Mouse (Mus musculus) CD4-positive, CD25-positive, alpha-beta regulatory T cell, adult 4 months (primary cell): ENCODE data around the gene Pkd1l3. TPM values are rescaled to one million over a fixed set of nuclear protein-coding genes. Genes with fewer than 3 reads are reported as not detected.
A peak's percentile ranks its signal among the peaks of the same experiment; 100 is the strongest.

ENCODE experiments used
- ATAC-seq: one replicate; pipeline ENCODE4 v1.8.0; 2017
- polyA plus RNA-seq, 2 experiments: library from polyadenylated mRNA; unstranded; fragments of 100-300 nt; shearing (Covaris generic); gene quantifications; one replicate each; pipeline ENCODE4 v1.2.1; 2017

Pkd1l3 gene
- polyA plus RNA-seq: under 1 TPM; 0.74 to 0.79 TPM

DNA sequence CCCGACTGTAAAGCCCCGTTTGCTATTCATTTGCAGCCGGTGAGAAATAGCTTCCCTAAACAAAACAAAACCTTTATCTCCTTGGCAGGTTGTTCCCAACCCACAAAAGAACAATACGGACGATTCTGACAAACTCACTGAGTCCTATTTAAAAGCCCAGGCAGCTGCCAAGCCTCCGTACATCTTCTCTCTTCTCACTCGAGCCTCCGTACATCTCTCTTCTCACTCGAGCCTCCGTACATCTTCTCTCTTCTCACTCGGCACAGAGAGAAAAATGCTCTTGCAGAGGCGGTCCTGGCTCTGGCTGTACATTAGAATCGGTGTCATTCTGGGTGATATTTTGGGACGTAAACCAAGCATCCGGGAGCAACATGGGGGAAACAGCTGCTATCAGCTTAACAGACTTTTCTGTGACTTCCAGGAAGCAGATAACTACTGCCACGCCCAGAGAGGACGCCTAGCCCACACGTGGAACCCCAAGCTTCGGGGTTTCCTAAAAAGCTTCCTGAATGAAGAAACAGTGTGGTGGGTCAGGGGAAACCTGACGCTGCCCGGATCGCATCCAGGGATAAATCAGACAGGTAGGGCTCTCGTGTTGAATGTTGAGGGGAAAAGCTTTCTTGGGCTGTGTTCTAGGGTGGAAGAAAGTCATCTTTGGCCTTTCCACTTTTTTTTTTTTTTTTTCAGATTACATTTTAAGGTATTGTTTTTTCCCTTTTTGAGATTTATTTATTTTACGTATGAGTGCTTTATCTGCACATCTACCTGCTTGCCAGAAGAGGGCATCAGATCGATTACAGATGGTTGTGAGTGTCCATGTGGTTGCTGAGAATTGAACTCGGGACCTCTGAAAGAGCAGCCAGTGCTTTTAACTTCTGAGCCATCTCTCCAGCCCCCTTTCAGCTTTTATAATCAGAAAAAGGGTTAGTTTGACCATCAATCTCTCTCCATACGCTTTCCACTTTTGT is at the start of gene Pkd1l3:
TSS of gene Pkd1l3 (plus strand) at position 275 of the 968 bp plus-strand sequence.
- peak; percentile 85 for ATAC-seq

DNA sequence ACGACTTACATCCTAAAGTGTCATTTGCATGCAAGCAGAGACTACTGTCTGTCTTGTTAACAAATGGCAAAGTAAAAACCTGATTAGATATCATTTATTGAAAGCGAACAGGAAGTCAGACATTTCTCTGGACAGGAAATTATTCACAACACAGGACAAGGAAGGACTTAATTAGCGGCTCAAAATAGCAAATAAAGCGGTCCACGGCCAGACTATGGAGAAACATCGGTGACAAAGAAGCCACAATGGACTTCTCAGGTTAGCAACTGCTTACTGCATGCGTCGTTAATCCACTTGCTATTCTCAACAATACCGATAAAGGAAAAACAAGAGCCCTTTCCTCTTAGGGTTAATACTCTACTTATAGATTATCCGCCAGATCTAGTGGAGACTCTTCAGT is 49.6 kb upstream of the Pkd1l3 start:
- ATAC-seq: no peak

DNA sequence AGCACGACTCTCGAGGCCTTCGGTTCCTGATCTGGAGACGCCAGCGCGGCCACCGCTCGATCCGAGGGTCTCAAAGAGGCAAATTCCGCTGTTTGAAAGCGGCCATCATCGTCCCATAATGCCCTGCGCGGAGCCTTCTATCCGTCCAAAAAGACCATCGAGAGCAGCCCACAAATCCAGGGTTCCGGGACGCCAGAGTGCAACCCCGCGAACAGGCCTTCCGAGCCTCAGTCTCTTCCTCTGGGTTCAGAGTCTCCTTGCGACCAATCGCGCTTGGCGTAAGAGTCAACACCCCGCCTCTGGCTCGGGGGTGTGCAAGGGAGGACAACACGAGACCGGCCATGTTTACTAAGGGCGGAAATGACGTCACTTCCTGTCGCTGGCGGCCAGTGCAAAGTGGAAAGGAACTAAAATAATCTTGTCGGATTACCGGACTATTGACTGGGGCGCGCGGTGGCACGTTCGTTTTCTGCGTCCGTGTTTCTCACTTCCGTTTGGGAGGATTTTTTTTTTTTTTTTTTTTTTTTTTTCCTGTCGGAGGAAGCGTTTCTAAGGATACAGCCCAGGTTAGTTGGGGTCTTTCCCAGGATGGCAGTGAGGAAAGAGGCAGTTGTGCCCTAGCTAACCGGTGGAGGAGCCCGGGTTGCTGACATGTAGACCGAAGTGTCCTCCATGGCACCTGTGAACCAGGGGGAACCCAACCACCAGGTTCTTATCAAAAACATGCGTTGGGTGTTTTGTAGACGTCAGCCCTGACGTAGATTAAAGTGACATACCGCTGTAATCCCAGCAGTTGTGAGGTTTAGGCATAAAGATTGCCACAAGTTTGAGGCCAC is 48.6 kb upstream of the Pkd1l3 start, which contains the start of the genes Dhx38 and Txnl4b:
TSS of gene Dhx38 (minus strand) at position 364 of the 836 bp plus-strand sequence.
TSS of gene Txnl4b (plus strand) at position 395 of the 836 bp plus-strand sequence.
- ATAC-seq: peak; percentile 98

DNA sequence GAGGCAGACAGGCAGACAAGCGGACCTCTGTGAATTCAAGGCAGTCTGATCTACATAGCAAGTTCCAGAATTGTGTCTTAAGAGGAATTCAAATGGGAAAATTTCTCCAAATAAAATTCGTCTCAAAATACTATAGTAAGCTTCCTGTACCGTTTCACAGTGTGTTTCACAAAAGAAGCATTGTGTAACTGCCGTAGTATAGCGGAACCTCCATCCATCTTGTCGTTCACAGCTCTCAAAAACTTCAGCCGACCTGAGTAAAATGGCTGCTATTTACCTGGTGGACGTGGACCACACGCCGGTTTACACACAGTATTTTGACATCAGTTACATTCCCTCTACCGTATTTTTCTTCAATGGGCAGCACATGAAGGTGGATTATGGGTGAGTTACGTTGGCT is 43.2 kb upstream of the Pkd1l3 start:
- no peak for ATAC-seq

DNA sequence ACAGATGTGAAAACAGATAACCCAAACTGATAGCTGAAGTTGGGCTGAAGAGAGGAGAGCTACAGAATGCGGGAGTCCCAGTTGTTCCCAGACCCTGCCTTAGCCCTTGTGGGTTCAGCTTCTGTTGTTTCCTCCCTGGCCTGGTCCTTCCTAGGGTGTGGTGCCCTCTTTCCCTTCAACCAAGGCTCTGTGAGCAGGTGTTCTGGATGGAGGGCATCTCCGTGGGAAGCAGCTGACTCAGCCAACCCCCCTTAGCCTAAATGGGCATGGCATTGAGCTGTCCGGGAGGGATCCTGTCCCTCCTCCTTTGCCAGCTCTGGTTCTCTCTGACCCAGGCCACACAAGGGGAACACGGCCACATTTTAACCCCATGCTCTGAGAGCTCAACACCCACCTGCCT is 38.0 kb upstream of the Pkd1l3 start:
- ATAC-seq: no peak

DNA sequence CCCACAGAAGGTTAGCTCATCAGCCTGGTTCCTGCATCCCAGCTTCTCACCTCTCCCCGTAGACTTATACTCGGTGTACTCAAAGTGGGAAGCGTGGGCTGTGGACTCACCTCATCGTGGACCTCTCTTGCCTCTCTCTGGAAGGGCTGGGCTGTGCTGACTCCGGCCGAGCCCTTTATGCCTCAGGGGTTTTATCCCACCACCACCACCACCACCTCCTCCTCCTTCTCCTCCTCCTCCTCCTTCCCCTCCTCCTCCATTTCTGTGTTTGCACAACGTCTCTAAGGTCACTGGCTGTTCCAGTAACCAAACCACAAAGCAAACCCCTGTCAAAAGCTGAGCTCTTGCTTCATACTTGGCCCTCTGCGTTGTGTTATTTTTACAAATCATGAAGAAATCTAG is 35.4 kb upstream of the Pkd1l3 start, which contains the start of gene Hp:
TSS of gene Hp (minus strand) at position 273 of the 402 bp plus-strand sequence.
- no peak for ATAC-seq

DNA sequence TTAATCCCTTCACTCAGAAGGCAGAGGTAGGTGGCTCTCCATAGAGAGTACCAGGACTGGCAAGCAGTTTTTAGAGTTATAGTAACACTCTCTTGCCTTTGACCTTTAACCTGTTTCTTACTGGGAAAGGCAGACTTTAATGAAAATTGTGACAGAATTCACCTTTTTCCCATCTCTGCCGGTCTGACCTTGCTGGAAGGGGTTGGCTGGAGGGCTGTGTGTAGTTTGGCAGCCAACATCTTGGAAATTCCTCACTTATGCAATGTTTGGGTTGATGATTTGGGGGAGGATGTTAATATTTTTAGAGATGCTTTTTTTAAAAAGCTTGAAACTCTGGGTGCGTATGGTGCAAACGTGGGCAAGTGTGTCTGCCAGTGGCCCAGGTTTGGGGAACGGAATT is 30.0 kb upstream of the Pkd1l3 start:
- no peak for ATAC-seq

DNA sequence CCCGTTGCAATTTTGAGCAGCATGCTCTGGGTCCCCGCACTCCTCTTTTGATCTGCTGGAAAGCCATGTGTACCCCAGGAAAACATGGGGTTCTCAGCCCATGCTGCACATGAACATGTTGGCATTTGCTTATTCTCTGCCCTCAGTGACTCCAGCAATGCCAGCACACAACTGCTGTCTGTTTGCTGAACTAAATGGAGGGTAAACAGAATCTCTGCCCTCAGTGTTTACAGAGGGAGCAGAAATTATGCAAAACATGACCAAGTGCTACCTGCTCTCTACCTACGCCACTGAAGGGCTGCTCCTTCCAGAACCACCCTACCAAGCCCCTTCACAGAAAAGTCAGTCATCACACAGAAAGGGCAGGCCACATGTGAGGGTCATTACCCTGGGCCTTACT is 29.5 kb upstream of the Pkd1l3 start:
- no peak for ATAC-seq

DNA sequence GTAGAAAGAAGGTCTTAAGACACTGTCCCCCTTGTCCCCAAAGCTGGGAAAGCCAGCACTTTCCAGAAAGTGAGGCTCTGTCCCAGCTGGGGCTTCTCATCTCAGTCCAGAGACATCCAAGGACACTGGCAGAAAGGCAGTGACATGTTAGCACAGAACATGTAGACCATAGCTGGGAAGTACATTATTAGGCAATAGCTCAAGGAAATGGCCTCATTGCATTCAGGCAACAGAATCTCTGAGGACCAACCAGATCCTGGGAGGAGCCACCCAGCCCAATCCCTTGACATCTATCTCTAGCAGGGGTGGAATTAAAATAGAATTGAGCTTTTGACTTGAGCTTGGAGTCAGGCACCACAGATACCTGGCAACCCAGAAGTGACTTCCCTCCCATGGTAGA is 28.7 kb upstream of the Pkd1l3 start:
- ATAC-seq: no peak

DNA sequence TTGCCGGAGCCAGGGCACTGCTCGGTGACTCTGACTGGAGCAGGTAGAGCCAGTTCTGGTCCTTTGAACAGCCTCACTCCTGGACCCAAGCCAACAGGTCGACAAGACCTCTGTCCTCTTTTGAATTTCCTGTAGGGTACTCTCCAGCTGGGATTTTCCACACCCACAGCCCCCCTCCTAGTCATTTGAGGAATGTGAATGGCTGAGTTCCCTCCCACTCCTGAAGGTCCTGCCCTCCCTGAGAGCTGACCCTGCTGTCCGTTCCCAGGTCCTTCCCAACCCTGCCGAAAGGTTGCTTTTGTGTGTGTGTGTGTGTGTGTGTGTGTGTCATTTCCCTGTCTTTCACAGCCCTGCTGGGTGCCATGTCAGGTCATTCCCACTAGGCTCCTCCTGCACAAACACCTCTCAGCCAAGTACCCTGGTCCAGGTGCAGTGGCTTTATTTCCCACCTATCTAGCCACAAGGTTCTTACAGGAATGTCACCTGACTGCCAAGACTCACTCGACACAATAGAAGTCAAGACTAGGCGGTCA is 27.3 kb upstream of the Pkd1l3 start:
- ATAC-seq: no peak

DNA sequence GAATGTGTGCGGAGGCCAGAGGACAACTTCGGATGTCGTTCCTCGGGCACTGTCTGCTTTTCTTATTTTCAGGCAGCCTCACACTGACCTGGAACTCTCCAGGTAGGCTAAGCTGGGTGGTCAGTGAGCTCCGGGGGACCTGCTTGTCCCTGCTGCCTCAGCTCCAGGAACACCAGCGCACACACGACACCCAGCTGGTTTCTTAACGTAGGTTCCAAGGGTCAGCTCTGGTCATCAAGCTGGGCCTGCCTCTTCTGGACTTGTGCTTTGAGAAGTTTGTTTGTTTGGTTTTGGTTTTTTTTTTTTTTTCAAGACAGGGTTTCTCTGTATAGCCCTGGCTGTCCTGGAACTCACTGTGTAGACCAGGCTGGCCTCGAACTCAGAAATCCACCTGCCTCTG is 23.4 kb upstream of the Pkd1l3 start:
- ATAC-seq: no peak

DNA sequence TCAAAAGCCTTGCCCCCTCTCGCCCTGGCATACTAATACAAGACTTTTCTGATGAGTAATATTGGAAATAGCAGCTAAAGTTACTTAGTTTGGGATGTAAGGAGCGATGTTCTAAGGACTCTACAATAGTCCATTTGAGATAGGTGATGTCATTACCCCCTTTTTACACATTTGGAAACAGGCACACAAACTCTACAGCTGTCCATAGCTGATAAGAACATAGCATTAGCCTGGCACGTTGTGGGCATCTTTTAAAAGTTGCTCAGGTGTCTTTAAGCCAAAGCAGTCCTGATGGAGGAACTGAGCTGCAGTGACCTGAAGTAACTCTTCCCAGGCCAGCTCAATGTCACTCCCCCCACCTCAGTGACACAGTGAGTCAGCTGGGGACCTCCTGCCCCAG is 22.9 kb upstream of the Pkd1l3 start:
- ATAC-seq: no peak

DNA sequence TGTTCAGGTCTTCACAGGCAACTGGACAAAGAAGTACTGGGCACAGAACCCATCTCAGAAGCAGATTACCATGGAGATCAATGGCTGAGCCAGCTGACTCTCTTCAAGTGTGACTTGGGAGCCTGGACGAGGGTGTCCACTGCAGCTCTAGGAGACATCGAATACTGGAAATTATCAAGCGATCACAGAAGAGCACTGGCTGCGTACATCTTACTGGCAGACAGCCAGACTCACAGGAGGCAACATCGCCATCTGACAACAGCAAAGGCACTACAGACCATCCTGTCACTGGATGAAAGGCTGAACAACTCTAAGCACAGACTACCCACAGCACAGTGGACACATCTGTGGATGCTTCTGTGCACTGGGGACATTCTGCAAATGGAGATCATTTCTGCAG is 22.2 kb upstream of the Pkd1l3 start:
- no peak for ATAC-seq

DNA sequence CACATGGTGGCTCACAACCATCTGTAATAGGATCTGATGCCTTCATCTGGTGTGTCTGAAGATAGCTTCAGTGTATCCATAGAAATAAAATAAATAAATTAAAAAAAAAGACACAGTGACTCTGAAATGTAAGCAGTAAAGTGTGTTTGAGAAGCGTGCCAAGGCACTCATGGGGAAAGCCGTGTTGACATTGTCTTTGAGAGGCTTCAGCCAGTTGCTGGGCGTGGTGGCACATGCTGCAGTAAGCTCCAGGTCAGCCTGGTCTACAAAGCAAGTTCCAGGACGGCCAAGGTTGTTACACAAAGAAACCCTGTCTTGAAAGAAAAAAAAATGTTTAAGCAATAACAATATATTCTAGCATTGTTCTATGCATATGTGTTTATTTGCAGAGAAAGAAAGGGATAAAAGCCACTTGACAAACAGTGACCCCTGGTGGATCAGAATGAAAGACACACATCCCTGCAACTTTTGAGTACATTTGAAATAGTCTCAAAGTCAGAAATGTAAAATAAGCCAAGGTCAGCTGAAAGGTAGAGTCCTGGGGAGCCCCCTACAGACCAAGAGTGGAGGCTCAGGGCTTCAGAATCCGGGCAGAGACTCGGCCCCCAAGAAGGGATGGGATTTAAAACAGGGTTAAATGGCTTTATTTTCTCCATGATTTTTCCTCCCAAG is 21.1 kb upstream of the Pkd1l3 start:
- no peak for ATAC-seq

DNA sequence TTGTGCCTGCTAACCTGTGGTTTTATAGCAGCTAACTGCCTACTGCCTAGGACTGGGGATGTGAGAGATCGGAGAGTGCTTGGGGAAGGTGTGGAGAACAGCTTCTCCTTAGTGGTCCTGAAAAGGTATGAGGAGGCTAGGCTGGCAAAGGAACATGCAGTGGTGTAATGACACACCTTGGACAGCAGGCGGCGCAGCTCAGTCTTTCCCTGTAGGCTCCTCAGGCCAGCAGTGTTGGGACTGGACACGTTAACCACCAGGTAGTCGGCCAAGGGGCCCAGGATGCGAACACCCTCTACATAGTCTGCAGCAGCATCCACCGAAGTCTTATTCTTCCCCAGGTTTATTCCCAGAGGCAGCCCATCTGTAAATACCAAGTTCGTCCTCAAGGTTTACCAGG is 18.5 kb upstream of the Pkd1l3 start:
- ATAC-seq: peak; percentile 75

DNA sequence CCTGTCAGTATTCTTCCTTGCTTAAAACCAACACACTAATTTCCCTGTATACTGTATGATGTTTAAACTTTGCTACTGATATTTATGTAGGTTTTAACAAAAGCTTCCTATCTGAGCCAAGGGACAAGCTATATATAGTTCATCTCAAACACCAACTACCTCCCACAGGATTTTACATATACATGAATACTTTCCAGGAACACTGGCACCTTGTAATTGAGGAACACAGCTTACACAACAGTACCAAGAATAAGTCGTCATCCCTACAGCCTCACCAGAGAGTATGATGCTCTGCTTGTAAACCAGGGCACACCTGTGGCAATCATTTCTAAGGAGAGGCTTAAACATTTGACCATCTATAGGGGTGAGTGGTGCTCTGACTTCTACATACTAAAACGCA is 7.6 kb upstream of the Pkd1l3 start:
- no peak for ATAC-seq

DNA sequence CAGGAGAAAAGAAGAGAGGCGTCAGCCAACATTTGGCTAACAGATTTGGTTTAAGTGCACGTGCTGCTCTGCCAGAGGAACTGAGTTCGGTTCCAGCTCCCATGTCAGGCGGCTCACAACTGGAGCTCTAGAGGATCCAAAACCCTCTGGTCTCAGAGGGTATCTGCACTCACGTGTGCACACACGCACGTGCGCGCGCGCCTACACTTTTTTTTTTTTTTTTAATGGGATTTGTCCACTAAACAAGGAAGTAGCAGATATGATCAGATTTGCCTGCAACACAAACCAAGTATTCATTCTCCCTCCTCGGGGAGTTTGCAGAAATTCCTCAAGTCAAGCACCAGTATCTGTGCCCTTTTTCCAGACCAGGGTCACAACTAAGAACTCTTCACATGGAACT is 6.7 kb upstream of the Pkd1l3 start:
- ATAC-seq: no peak

DNA sequence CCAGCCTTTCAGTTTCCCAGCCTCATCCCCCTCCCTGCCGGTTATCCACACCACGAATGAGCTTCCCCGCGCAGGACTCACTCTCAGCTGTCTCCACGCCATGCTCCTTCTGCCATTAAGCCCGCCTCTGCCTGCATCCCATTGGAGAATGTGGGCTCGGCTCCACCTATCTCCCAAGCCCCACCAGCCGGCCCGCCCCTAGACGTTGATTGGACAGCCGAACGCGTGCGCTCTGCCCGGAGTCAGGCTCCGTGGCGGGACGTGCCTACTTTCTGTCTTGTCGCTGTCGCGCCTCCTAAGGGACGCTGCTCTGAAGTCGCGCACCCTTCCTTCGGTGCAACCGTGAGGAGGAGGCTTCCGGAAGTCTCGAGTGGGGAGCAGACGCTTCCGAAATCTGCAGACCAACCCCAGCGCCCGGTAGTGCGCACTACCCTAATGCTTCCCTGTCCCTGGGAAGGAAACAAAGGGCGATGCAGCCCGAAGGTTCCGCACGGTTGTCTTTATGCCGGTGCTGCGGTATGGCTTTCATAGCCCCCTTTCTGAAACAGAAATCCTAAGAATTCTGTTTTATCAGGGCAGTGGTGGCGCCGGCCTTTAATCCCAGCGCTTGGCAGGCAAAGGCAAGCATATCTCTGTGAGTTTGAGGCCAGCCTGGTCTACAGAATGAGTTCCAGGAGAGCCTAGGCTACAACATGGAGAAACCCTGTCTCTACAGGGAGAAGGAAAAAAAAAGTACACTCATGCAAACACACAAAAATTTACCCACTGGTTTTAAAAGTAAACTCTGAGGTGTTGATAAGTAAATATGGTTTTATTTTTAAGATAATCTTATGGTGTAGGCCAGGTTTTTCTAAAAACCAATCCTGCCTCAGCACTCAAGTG is 5.8 kb upstream of the Pkd1l3 start, which contains the start of gene Dhodh:
TSS of gene Dhodh (minus strand) at position 403 of the 882 bp plus-strand sequence.
- peak; percentile 96 for ATAC-seq

DNA sequence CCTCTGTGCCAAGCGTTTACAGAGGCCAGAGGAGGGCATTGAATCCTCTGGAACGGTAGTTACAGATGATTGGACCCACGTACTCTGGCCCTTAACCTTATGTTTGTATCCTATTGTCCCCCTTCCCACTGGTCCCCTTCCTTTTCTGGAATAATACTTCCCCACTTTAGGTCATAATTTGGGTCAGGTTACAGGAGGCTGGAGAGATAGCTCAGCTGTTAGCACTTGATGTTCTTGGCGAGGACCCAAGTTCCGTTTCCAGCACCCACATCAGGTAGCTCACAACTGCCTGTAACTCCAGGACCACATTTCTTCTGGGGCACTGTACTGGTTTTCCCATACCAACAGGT is 5.2 kb upstream of the Pkd1l3 start:
- ATAC-seq: no peak

DNA sequence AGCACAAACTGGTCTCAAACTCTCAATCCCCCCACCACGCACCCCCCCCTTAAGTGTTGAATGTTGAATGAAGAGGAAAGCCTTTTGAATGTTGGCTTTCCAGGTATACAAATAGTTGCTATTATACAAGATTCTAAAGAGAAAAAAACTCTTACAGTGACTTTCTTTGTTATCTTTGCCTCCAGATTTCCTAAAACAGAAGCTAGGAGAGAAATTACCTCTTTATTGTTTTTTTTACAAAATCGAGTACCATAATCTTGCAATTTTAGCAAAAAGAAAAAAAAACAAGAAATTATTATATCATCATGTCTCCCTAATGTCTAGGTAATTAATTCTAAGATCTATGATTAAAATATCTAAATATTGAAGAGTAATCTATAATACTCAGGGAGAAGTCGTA is 1.3 kb downstream of the Pkd1l3 start:
- no peak for ATAC-seq

DNA sequence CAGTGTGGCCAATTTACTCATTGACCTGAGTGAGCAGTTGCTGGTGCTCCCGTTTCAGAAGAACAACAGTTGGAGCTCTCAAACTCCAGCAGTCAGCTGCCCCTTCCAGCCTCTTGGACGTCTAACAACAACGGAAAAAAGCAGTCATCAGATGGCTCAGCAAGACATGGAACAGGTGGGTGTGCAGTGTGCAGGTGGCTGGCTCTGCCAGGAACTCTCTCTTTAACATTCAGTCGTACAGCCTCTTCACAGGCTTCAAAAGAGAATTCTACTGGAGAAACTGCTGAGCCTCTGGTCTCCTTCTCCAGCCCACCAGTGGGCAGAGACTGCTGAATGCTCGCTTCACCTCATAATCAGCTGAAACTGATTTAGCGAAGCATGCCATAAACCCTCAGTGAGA is 14.3 kb downstream of the Pkd1l3 start:
- ATAC-seq: no peak
